In genomic region chr3:157842872-157843271, GRCm38 (mm10) we compare ENCODE assay signal across 23 mouse cellular contexts.
"Had no signal": no experiment of that assay in that cellular context is flagged by ENCODE, and none has a peak within 500 bp of the region (broad histone marks: within the 10 kb centered on the region; RNA-seq: fewer than 3 reads in every experiment).

No protein-coding gene starts in this region.

- H3K4me1 ChIP-seq: hindbrain, embryonic 15.5 days; kidney, embryonic 15.5 days; limb, embryonic 10.5 days; limb, embryonic 12.5 days had no signal

- H3K27me3 ChIP-seq: heart, embryonic 13.5 days; heart, embryonic 15.5 days; hindbrain, embryonic 13.5 days; hindbrain, embryonic 15.5 days; kidney, embryonic 15.5 days; limb, embryonic 12.5 days had no signal

- H3K4me2 ChIP-seq: heart, embryonic 11.5 days; heart, embryonic 13.5 days; heart, embryonic 15.5 days; hindbrain, embryonic 13.5 days; hindbrain, embryonic 15.5 days; kidney, embryonic 15.5 days; limb, embryonic 12.5 days had no signal

- H3K9me3 ChIP-seq: heart, embryonic 13.5 days; heart, embryonic 15.5 days; hindbrain, embryonic 13.5 days; hindbrain, embryonic 15.5 days; kidney, embryonic 15.5 days; limb, embryonic 10.5 days; limb, embryonic 12.5 days had no signal

- H3K9ac ChIP-seq: heart, embryonic 13.5 days; heart, embryonic 15.5 days; hindbrain, embryonic 13.5 days; hindbrain, embryonic 15.5 days; kidney, embryonic 15.5 days; limb, embryonic 12.5 days had no signal

- H3K4me3 ChIP-seq: heart, embryonic 13.5 days; heart, embryonic 15.5 days; hindbrain, embryonic 13.5 days; hindbrain, embryonic 15.5 days; kidney, embryonic 15.5 days; left cerebral cortex, adult 2 months; limb, embryonic 10.5 days; limb, embryonic 12.5 days had no signal

- H3K27ac ChIP-seq: heart, embryonic 13.5 days; heart, embryonic 15.5 days; hindbrain, embryonic 13.5 days; hindbrain, embryonic 15.5 days; hindbrain, postnatal 0 days; kidney, embryonic 15.5 days; kidney, postnatal 0 days; left cerebral cortex, adult 2 months; limb, embryonic 10.5 days; limb, embryonic 12.5 days had no signal

- DNase-seq: gastrocnemius, postnatal 14 days; gastrocnemius, postnatal 36 days; heart, adult 18-20 months; heart, postnatal 14 days; heart, postnatal 36 days; kidney, adult 11 months; kidney, adult 2 months; kidney, adult 9 months; kidney, postnatal 14 days; kidney, postnatal 36 days; layer of hippocampus, adult 9-11 months had no signal

- ATAC-seq: hindbrain, postnatal 0 days; intestine, embryonic 16.5 days had no signal

- H3K36me3 ChIP-seq: heart, embryonic 13.5 days; heart, embryonic 15.5 days; hindbrain, embryonic 13.5 days; hindbrain, embryonic 15.5 days; kidney, embryonic 15.5 days; limb, embryonic 10.5 days; limb, embryonic 12.5 days had no signal
